Mouse (Mus musculus) lung, adult 2 months (tissue): ENCODE data around the gene Jakmip3. TPM values are rescaled to one million over a fixed set of nuclear protein-coding genes. Genes with fewer than 3 reads are reported as not detected.

Source experiments
- DNase-seq: peaks from one replicate; pipeline ENCODE4 v3.0.0; 2022
- H3K4me1 ChIP-seq: fragments of 200-500 bp; 2 replicates; pipeline ENCODE4 v1.6.1; 2011; ENCODE audit warnings: low read length; ENCODE audit not compliant: control insufficient read depth, insufficient read depth
- H3K4me3 ChIP-seq: fragments of 200-500 bp; replicated peaks from 2 replicates; pipeline ENCODE3; 2011; ENCODE audit warnings: low read depth, mild to moderate bottlenecking, control low read depth, low read length; ENCODE audit errors: extremely low read depth
- CTCF ChIP-seq: fragments of 200-500 bp; IDR thresholded peaks from 2 replicates; pipeline ENCODE4 v1.5.1; 2011; ENCODE audit warnings: mild to moderate bottlenecking, low read length, control low read depth; ENCODE audit not compliant: insufficient read depth
- POLR2A ChIP-seq: fragments of 200-500 bp; IDR thresholded peaks from 2 replicates; pipeline ENCODE4 v1.6.1; 2011; ENCODE audit warnings: low read depth, mild to moderate bottlenecking, control low read depth, low read length, borderline replicate concordance; ENCODE audit errors: extremely low read depth
- WGBS: fragments of 180-500 bp; shearing (Covaris S2); methylation state at CpG from one replicate; pipeline ENCODE4 v1.1.7; 2018; 5-methylcytosine and 5-hydroxymethylcytosine counted together
- polyA plus RNA-seq: library from polyadenylated mRNA; depleted of rRNA; stranded (reverse); fragments of >200 nt; gene quantifications from 2 replicates; pipeline ENCODE4 v1.2.3, GENCODE M21; 2012

The Jakmip3 gene
- polyA plus RNA-seq, 1 experiment = not detected

GRCm38 (mm10) chr7:139079141-139079540, 138.6 kb downstream of the Jakmip3 start:
- Histone ChIP-seq H3K4me3 (no peak overlapping the region), H3K4me1 (no peaks in the 10 kb centered on the region)
- 66% methylated on average over 7 of the region's 7 CpGs for WGBS
- DNase-seq = no peak
- TF ChIP-seq POLR2A (no peak), CTCF (no peak)

GRCm38 (mm10) chr7:139080714-139081113, 140.2 kb downstream of the Jakmip3 start:
- Histone ChIP-seq H3K4me1 (no peaks in the 10 kb centered on the region), H3K4me3 (no peak overlapping the region)
- DNase-seq = no peak
- TF ChIP-seq CTCF (no peak), POLR2A (no peak)
- WGBS = 58% methylated on average over 4 of the region's 4 CpGs

GRCm38 (mm10) chr7:139081158-139081557, 140.6 kb downstream of the Jakmip3 start:
- 64% methylated on average over 5 of the region's 5 CpGs for WGBS
- Histone ChIP-seq H3K4me3 (no peak overlapping the region), H3K4me1 (peaks cover 2% of the 10 kb centered on the region; the same call in 1 of the 2 replicates)
- DNase-seq = no peak
- TF ChIP-seq CTCF = no peak

DNA sequence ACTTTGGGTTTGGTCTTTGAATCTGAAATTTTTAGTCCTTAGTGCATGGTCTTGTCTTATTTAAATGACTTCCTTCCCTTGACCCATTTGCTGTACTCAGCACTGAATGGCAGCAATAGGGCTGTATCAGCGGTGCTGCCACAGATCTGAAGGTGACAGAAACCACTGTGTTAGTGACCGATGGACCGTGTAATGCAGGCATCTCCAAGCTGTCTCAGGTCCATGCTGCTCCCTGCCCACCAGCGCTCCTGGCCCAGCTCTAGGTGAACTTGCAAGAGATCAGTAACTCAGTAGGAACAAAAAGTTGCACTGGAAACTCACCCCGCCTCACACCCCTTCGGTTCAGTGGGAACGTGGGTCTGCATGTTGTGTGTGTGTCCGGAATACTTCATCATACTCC, 141.8 kb downstream of the Jakmip3 start:
- H3K4me3 ChIP-seq = no peak overlapping the region
- WGBS = 82% methylated on average over 8 of the region's 8 CpGs
- no peak for DNase-seq
- H3K4me1 ChIP-seq = peaks cover 2% of the 10 kb centered on the region; the same call in 1 of the 2 replicates
- TF ChIP-seq POLR2A = no peak
- no peak for TF ChIP-seq CTCF

DNA sequence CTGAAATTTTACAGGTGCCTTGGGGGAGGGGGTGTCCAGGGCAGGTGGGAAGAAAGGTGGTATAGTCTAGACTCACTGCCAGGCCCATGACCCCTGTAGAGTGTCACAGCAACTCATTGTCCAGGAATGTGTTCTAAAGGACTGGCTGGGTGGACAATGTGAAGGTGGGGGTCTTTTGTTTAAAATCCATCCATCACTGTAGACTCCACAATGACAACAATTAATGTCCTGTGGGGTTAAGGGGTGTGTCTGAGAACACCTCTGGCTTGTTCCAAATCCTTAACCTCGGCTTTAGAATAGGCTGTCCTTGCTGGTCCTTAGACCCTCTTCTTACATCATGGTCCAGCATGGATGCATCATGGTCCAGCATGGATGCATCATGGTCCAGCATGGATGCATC, 143.8 kb downstream of the Jakmip3 start:
- TF ChIP-seq CTCF (no peak), POLR2A (no peak)
- 45% methylated on average over 1 of the region's 1 CpGs for WGBS
- Histone ChIP-seq H3K4me3 (no peak overlapping the region), H3K4me1 (peaks cover 2% of the 10 kb centered on the region; the same call in 1 of the 2 replicates)
- no peak for DNase-seq

DNA sequence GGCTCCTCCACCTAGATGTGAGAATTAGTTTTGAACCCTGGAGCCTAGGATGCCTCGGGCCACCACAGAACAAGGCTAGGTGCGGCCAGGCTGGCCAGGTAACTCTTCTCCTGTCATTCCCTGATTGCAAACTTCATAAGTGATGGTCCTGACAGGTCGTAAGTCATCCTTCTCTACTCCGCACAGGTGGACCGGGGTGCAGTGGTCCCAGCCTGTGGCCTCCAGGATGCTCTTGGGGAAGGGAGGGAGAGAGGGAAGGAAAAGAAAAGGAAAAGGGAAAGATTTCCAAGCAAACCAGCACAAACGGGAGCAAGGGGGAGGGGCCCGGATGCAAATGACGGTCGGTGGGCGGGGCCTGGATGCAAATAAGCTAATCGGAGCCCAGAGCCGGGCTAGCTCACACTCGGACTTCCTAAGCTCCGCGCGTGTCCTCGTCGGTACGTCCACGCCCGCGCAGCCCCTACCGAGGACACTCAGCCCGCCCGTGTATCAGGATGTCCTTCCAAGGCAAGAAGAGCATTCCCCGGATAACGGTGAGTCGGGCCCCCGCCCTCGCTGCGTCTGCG, 145.2 kb downstream of the Jakmip3 start, which contains the start of gene Dpysl4:
Gene Dpysl4, plus strand, starts transcription at position 373 of the 566 bp plus-strand sequence.
- WGBS = 8% methylated on average over 32 of the region's 32 CpGs
- H3K4me1 ChIP-seq = peaks cover 2% of the 10 kb centered on the region; the same call in 1 of the 2 replicates
- no peak for DNase-seq
- TF ChIP-seq POLR2A = no peak
- H3K4me3 ChIP-seq = no peak within 1 kb of the TSS

DNA sequence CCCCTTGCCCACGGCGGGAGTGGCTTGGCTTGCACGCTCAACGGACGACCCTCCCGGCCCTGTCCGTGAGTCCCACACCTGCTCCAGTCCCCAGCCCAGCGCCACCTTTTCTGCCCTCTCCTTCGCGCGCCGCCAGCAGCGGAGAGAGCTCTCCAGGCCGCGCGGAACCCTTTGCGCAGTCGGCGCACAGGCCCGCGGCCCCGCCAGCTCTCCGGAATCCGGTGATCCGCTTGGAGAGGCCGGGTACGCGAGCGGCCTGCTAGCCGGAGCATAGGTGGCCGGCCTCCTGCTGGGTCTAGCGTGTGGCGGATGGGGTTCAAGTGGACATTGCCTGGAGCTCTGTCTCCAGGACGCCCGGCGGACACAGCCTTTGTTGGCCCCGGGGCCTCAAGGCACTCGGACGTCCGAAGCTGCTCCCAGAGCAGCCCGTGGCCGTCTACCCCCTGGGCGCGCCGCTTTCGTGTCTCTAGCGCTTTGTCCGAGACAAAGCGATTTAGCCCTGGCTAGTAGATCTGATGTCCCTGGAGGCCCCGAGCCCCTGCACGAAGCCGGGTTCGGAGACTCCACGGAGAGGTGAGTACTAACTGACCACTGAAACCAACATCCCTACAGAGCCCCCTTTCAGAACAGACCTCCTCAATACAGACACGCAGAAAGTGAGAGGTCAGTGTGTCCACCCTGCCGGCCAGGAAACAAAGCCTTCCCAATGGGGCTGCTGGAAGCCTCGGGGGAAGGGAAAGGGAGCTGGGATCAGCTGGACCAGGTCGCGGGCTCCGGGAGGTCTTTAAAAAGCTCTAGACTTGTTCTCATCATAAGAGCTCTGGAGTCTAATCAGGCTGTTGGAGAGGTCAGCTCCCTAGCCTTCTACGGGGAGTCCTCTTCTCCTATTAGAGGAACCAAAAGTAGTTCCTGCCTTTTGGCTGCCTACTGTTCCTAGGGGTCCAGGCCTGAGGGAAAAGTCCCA, 145.9 kb downstream of the Jakmip3 start:
- 4% methylated on average over 61 of the region's 61 CpGs for WGBS
- no peak for DNase-seq
- Histone ChIP-seq H3K4me1 (peaks cover 2% of the 10 kb centered on the region; the same call in 1 of the 2 replicates), H3K4me3 (no peak overlapping the region)
- TF ChIP-seq CTCF = no peak
- TF ChIP-seq POLR2A = no peak

GRCm38 (mm10) chr7:139087801-139088200, 147.3 kb downstream of the Jakmip3 start:
- no peak for TF ChIP-seq CTCF
- TF ChIP-seq POLR2A = no peak
- Histone ChIP-seq H3K4me3 (no peak overlapping the region), H3K4me1 (peaks cover 2% of the 10 kb centered on the region; the same call in 1 of the 2 replicates)
- no peak for DNase-seq
- WGBS = 55% methylated on average over 2 of the region's 2 CpGs

DNA sequence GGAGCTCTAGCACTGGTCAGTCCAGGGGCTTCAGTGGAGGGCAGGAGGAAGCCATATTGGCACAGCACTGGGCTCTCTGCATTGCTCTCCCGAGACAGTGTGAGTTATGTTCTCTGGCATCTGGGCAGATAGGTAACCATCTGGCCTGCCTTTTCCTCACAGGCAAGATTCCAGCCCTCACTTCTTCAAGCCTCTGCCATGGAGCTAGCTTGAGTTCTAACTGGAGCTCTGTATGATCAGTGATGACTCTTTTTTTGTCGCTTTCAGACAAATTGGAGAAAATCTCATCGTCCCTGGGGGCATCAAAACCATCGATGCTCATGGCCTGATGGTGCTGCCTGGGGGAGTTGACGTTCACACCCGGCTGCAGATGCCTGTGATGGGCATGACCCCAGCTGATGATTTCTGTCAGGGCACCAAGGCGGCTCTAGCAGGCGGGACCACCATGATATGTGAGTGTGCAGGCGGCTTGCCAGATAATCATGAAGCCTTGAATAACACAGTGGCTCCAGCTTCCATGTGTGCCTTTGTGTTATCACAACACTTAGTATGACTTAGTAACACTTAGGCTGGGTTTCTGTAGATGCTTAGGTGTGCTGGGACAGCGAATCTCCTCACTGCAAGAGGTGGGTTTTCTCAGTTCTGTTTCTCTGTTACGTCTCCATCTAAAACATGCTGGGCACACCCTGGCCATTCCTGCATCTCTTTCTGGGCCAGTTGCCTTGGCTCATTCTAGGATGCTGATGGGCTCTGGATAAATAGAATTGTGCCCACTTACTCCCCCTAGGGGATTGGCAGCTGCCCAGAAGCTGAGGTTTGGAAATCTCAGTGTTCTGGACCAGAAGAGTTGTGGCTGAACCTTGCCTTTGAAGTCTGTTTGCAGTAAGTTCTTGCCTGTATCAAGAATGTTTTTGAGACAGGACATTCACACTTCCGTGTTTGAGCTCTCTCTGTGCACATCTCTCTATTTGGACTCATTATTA, 149.7 kb downstream of the Jakmip3 start:
- Histone ChIP-seq H3K4me1 (peaks cover 2% of the 10 kb centered on the region; the same call in 1 of the 2 replicates), H3K4me3 (no peak overlapping the region)
- no peak for TF ChIP-seq POLR2A
- no peak for TF ChIP-seq CTCF
- 82% methylated on average over 12 of the region's 12 CpGs for WGBS
- no peak for DNase-seq
